Mouse (Mus musculus) heart, embryonic 15.5 days (tissue): ENCODE measurements around the gene Amz2. TPM values are rescaled to one million over a fixed set of nuclear protein-coding genes. Genes with fewer than 3 reads are reported as not detected.

Source experiments
- ATAC-seq: fragments of 200-750 bp; cut with Nextera tagmentation; replicated peaks from 2 replicates; pipeline ENCODE4 v1.8.0; 2017; ENCODE audit warnings: low read depth, moderate TSS enrichment; ENCODE audit not compliant: insufficient number of reproducible peaks, insufficient read depth, low FRiP score
- H3K27ac ChIP-seq: fragments of 300-500 bp; sonication (generic); 2 replicates; pipeline ENCODE4 v1.5.1; 2015; ENCODE audit warnings: mild to moderate bottlenecking, inconsistent platforms
- H3K27me3 ChIP-seq: fragments of 300-500 bp; sonication (generic); 2 replicates; pipeline ENCODE4 v1.6.1; 2015; ENCODE audit warnings: inconsistent platforms
- H3K36me3 ChIP-seq: fragments of 300-500 bp; sonication (generic); 2 replicates; pipeline ENCODE4 v1.6.1; 2015; ENCODE audit warnings: mild to moderate bottlenecking, inconsistent platforms
- H3K4me1 ChIP-seq: fragments of 300-500 bp; sonication (generic); replicated peaks from 2 replicates; pipeline ENCODE4 v1.6.1; 2015; ENCODE audit warnings: inconsistent platforms
- H3K4me2 ChIP-seq: fragments of 300-500 bp; sonication (generic); 2 replicates; pipeline ENCODE4 v1.6.1; 2015; ENCODE audit warnings: inconsistent platforms, mild to moderate bottlenecking, moderate library complexity
- H3K4me3 ChIP-seq: fragments of 300-500 bp; sonication (generic); 2 replicates; pipeline ENCODE4 v1.5.1; 2015; ENCODE audit warnings: mild to moderate bottlenecking, inconsistent platforms
- H3K9ac ChIP-seq: fragments of 300-500 bp; sonication (generic); 2 replicates; pipeline ENCODE4 v1.6.1; 2015; ENCODE audit warnings: mild to moderate bottlenecking, inconsistent platforms
- H3K9me3 ChIP-seq: fragments of 300-500 bp; sonication (generic); replicated peaks from 2 replicates; pipeline ENCODE4 v1.6.1; 2016; ENCODE audit warnings: inconsistent platforms
- WGBS: fragments of 180-500 bp; shearing (Covaris S2); methylation state at CpG from one replicate; pipeline ENCODE4 v1.1.7; 2015; ENCODE audit warnings: mixed read lengths; 5-methylcytosine and 5-hydroxymethylcytosine counted together
- polyA plus RNA-seq: library from polyadenylated mRNA; unstranded; fragments of >200 nt; fragmentation: Nextera tagmentation; extraction: Ambion mirVana; gene quantifications from 2 replicates; pipeline ENCODE4 v1.2.1, GENCODE M21; 2015

The Amz2 gene
- 33.0 and 36.2 TPM in 2 replicates for polyA plus RNA-seq

DNA sequence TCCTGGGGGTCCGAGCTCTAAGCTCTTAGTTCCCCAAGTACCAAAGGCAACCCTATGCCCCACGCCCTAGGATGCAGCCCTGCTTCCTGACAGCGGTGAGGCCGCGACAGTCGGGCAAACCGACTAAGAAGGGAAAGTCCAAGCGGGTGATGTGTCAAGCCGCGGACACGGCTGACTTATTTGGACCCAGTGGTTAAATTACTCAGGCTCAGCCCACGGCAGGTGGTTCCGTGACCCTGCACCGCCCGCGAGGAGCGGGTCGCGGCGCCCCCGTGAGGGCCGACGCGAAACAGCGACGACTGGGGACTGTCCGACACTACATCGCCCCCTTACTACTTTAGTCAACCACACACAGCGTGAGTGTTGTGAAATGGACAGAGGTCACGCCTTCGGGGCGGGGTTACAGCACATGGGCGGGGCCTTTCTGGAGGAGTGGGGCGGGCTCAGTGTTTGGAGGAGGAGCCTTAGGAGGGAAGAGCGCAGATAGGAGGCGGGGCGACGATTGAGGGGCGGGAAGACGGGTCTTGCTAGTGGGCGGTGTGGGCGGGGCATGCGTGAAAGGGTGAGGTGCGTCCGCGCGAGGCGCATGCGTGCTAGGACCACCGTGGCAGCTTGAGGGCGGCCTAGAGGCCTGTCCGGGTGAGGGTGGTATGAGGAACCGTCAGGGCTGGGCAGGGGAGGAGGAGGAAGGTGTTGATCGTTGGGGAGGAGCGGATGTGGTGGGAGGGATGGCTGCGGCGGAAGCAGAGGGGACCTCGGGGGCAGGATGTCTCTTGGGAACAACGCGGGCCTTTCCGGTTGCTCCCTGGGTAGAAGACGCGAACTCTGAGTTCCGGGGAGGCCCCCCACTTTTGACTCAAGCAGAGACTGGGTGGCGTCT is at the start of gene Amz2:
Amz2 (plus strand) TSS at position 555 of the 880 bp plus-strand sequence.
- Histone ChIP-seq H3K4me3 (peak within 1 kb of the TSS; percentile 72), H3K36me3 (peaks cover 24% of the 10 kb centered on the region), H3K27me3 (no peaks in the 10 kb centered on the region), H3K4me2 (peak within 1 kb of the TSS; percentile 75), H3K27ac (peak within 1 kb of the TSS; percentile 88), H3K9me3 (no peaks in the 10 kb centered on the region), H3K4me1 (peaks cover 10% of the 10 kb centered on the region), H3K9ac (peak within 1 kb of the TSS; percentile 72)
- peak; percentile 97 for ATAC-seq
- WGBS: 1% methylated on average over 65 of the region's 65 CpGs

DNA sequence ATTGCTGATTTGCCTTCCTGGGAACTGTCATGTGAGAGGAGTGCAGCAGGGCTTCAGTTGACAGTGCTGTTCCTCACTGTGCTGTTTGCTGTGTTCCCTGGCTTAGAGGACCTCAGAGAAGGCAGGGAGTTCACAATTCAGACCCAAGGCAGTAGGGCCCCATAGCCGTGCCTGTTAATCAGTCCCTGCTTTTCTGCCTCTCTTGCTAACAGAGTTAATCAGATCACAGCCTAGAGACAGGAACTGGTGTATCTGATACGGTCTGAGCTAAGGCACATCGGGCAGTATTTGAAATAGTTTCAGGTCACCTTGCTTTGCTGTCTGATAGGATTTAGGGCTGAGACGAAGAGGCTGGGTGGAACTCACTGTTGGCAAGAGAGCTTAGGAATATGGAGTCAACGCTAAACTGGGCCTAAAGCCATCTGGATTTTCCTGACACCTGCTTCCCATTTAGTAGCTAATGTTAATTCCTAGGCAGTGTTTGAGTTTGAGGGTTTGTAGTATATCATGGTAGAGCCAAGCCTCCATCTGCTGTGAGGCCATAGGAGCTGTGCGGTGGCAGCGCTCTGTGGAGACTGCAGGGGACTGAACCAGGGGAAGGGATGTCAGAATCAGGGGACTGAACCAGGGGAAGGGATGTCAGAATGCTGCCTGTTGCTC is 49.1 kb upstream of the Amz2 start:
- WGBS: 30% methylated on average over 7 of the region's 7 CpGs
- Histone ChIP-seq H3K9ac (no peak overlapping the region), H3K4me2 (no peak overlapping the region), H3K36me3 (peaks cover 5% of the 10 kb centered on the region; the same call in 1 of the 2 replicates), H3K27me3 (no peaks in the 10 kb centered on the region), H3K4me3 (no peak overlapping the region), H3K4me1 (peaks cover 41% of the 10 kb centered on the region), H3K9me3 (no peaks in the 10 kb centered on the region), H3K27ac (peak overlapping the region; percentile 35)
- peak; percentile 23; the same call in 1 of the 2 replicates for ATAC-seq

DNA sequence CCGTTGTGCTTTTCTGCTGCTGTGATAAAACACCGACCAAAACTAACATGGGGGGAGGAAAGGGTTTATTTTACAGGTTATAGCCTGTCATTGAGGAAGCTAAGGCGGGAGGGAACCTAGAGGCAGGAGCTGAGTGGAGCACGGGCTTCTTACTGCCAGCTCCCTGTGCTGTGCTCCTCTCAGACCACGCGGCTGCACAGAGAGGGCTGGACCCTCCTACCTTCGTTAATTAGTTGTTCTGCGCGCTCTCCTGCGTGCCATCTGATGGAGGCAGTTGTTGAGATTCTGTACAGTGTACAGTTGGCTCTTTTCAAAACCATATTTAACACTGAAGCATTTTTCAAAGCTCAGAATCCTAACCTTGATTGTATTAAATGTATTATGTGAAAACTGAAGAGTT is 48.3 kb upstream of the Amz2 start:
- Histone ChIP-seq H3K27me3 (no peaks in the 10 kb centered on the region), H3K36me3 (peaks cover 5% of the 10 kb centered on the region; the same call in 1 of the 2 replicates), H3K9ac (no peak overlapping the region), H3K9me3 (no peaks in the 10 kb centered on the region), H3K27ac (peak overlapping the region; percentile 35), H3K4me1 (peaks cover 40% of the 10 kb centered on the region), H3K4me2 (0 out of 2 replicates have a peak overlapping the region, but pooled peaks have one; percentile 6), H3K4me3 (no peak overlapping the region)
- ATAC-seq: no peak
- 48% methylated on average over 10 of the region's 10 CpGs for WGBS

DNA sequence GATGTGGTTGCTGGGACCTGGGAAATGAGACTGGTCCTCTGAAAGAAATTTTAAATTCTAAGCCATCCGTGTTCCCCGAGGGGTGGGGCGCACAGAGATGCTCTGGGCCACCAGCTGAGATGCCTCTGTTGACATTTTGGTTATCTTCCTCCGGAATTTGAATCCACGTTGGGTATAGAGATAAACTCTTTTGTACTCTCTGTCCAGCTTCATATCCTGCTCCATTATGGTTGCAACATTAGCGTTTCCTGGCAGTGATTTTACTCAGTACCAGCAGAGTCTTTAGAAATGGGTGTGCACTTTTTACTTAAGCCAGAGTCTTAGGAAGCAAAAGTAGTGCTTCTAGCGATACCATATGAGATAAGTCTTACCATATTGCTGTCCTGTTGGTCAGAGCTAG is 47.7 kb upstream of the Amz2 start:
- ATAC-seq: no peak
- Histone ChIP-seq H3K27ac (no peak overlapping the region), H3K4me1 (peaks cover 44% of the 10 kb centered on the region), H3K27me3 (no peaks in the 10 kb centered on the region), H3K4me2 (no peak overlapping the region), H3K9ac (no peak overlapping the region), H3K4me3 (no peak overlapping the region), H3K36me3 (peaks cover 5% of the 10 kb centered on the region; the same call in 1 of the 2 replicates), H3K9me3 (no peaks in the 10 kb centered on the region)
- WGBS: 52% methylated on average over 7 of the region's 7 CpGs

DNA sequence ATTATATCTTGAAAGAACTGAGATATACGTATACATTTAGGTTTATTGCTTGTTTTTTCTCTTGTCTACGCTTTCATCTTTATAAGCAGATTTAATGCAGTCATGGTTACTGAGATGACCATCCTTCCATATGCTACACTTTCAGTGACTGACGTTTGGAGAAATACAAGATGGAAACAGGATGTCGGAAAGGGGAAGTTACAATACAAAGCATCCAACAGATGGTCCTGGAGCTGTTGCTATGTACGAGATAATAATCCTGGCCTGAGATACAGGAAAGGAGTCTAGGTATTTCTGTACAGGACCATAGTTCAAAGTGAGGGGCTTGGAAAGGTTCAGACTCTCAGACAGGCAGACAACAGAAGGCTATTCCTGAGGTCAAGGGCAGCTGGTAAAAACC is 45.1 kb upstream of the Amz2 start:
- Histone ChIP-seq H3K27ac (no peak overlapping the region), H3K36me3 (no peaks in the 10 kb centered on the region), H3K4me1 (peaks cover 44% of the 10 kb centered on the region), H3K4me2 (no peak overlapping the region), H3K9me3 (no peaks in the 10 kb centered on the region), H3K4me3 (no peak overlapping the region), H3K27me3 (no peaks in the 10 kb centered on the region), H3K9ac (no peak overlapping the region)
- 69% methylated on average over 5 of the region's 5 CpGs for WGBS
- ATAC-seq: no peak

DNA sequence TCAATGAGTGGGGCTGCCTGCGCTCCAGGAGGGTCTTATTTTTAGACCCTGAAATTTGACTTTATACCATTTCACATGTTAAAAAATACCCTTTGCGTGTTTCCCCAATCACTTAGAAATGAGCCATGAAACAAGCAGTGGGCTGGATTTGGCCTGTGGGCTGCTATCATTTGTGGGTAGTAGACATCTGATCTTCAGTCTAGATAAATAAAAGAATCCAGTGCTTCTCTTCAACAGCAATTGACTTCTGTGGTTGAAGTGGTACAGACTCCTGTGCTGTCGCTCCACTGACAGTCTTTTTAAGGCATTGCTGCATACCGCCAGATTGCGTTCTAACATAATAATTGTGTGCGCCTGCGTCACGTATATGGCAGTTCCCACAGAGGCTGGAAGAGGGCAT is 40.5 kb upstream of the Amz2 start:
- H3K36me3 ChIP-seq: no peaks in the 10 kb centered on the region
- WGBS: 74% methylated on average over 8 of the region's 8 CpGs
- H3K4me2 ChIP-seq: no peak overlapping the region
- H3K27ac ChIP-seq: no peak overlapping the region
- no peak overlapping the region for H3K4me3 ChIP-seq
- H3K27me3 ChIP-seq: no peaks in the 10 kb centered on the region
- ATAC-seq: no peak
- no peak overlapping the region for H3K9ac ChIP-seq
- H3K4me1 ChIP-seq: peaks cover 24% of the 10 kb centered on the region
- H3K9me3 ChIP-seq: no peaks in the 10 kb centered on the region

DNA sequence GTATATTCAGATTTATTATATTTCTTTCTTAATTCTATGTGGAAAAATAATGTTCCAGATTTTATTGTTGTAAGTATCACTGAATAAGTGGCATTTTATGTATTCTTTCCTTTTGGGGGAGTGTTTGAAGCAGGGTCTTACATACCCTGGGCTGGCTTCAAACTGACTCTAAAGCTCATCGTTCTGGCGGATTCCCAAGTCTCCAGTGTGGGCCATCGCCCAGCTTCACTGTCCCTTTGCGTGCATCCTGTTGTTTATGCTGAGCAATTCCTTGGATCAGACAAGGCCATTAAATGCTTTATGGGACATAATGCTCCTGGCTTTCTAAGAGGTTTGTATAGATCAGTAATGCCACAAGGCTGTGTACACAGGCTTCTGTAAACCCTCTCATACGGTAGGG is 36.7 kb upstream of the Amz2 start:
- Histone ChIP-seq H3K27ac (no peak overlapping the region), H3K4me2 (no peak overlapping the region), H3K9me3 (no peaks in the 10 kb centered on the region), H3K27me3 (no peaks in the 10 kb centered on the region), H3K9ac (no peak overlapping the region), H3K4me3 (no peak overlapping the region), H3K36me3 (no peaks in the 10 kb centered on the region), H3K4me1 (peaks cover 21% of the 10 kb centered on the region)
- ATAC-seq: no peak
- WGBS: 79% methylated on average over 5 of the region's 5 CpGs

DNA sequence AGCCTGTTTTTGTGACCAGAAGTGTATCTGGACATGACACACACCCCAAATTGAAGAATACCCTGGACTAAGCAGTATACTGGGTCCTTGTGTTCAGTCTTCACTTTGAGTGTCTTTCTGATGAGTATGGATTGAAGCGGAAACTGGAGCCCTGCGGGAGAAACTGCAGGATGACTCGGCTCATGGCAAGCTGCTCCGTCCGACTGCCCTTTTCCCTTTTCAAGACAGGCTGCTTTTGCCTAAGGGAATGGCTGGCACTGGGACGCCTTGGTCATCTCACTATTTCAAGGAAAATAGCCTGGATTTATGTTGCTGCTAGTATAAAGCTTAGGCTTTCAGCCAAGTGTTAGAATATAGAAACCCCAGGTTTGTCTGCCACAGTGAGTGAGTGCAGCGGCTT is 34.5 kb upstream of the Amz2 start:
- no peaks in the 10 kb centered on the region for H3K27me3 ChIP-seq
- no peak overlapping the region for H3K9ac ChIP-seq
- no peak overlapping the region for H3K27ac ChIP-seq
- peaks cover 1% of the 10 kb centered on the region for H3K36me3 ChIP-seq
- H3K9me3 ChIP-seq: no peaks in the 10 kb centered on the region
- 85% methylated on average over 7 of the region's 7 CpGs for WGBS
- no peak overlapping the region for H3K4me2 ChIP-seq
- H3K4me1 ChIP-seq: peaks cover 19% of the 10 kb centered on the region
- ATAC-seq: no peak
- no peak overlapping the region for H3K4me3 ChIP-seq

DNA sequence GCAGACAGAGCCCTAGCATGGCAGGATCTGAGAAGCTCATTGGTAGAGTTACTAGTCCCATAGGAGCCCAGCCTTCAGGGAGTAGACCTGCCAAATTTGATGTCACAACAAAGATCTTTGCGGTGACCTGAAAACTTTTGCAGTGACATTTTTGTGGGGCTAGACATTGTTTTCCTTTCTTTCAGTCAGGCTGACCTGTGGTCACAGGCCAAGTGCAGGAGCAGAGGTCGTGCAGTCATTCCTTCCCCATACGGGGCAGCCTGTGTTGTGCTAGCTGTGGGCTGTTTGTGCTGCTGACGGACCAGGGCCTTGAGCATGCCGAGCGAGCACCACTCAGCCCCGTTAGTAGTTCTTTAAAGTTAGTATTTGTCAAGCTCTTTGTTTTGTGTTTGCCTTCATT is 34.0 kb upstream of the Amz2 start:
- Histone ChIP-seq H3K36me3 (peaks cover 7% of the 10 kb centered on the region), H3K4me2 (no peak overlapping the region), H3K27me3 (no peaks in the 10 kb centered on the region), H3K27ac (no peak overlapping the region), H3K9ac (no peak overlapping the region), H3K4me1 (peaks cover 19% of the 10 kb centered on the region), H3K9me3 (no peaks in the 10 kb centered on the region), H3K4me3 (no peak overlapping the region)
- 78% methylated on average over 7 of the region's 7 CpGs for WGBS
- ATAC-seq: no peak

DNA sequence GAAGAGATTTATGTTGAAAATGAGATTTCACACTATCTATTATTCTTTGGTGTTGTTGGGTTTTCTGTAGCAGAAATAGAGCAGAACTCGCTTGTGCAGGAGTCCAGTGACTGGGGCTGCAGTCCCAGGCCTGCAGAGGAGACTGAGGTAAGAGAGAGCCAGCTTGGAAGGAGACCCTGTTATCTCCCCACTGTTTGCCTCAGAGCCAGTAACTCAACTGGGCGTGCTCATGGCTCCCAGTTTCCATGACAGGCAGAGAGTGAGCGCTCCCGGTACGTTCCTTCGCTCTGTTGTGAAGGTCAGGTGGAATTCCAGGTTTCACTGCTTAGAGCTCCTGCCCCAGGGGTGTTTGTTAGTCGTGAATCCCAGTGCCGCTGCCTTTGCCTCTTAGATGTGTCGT is 33.1 kb upstream of the Amz2 start:
- Histone ChIP-seq H3K4me3 (no peak overlapping the region), H3K36me3 (peaks cover 11% of the 10 kb centered on the region), H3K4me1 (peaks cover 15% of the 10 kb centered on the region), H3K4me2 (no peak overlapping the region), H3K27me3 (no peaks in the 10 kb centered on the region), H3K9me3 (no peaks in the 10 kb centered on the region), H3K9ac (no peak overlapping the region), H3K27ac (no peak overlapping the region)
- 76% methylated on average over 9 of the region's 9 CpGs for WGBS
- no peak for ATAC-seq

DNA sequence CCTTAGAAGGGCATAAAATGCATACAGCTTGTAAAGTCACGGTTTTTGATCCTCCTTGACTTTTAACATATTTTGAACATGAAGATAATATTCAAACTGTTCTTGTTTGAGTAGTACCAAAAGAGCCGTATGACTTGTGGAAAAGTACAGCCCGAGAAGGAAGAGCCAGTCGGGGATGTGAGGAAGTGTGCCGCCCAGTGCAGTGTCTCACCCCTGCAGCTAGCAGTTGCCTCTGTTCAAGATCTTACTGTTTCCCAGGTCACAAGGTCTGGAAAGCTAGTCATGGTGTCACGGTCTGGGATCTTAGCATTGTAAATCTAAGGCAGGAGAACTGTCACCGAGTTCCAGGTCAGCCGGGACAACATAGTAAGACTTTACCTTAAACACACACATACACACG is 31.0 kb upstream of the Amz2 start:
- Histone ChIP-seq H3K4me1 (peaks cover 9% of the 10 kb centered on the region; the same call in 1 of the 2 replicates), H3K27me3 (no peaks in the 10 kb centered on the region), H3K4me2 (no peak overlapping the region), H3K9me3 (no peaks in the 10 kb centered on the region), H3K36me3 (peaks cover 19% of the 10 kb centered on the region), H3K4me3 (no peak overlapping the region), H3K9ac (no peak overlapping the region), H3K27ac (no peak overlapping the region)
- ATAC-seq: no peak
- 85% methylated on average over 9 of the region's 9 CpGs for WGBS
